Mouse (Mus musculus): ENCODE results near the gene Ddah1.
A peak's percentile ranks its signal among the peaks of the same experiment; 100 is the strongest.

The Ddah1 gene

DNA sequence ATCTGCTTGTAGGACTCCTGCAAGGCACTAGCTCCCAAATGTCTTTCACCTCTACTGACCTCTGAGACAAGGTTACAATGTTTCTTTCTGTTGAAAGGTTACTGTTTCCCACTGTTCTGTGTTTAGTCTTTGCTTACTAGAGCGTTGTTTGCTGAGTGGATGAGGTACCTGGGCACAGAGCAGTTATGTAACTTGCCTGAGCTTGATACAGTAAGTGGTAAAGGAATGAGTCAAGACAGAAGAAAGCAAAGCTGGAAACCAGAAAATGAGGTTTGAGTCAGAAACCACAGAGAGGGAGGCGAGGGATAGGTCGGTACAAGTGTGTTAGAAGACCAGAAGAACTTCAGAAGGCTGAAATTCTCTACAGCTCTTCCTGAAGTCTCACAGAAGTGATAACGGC, 158.4 kb downstream of the Ddah1 start:
- DNase-seq: no peak

DNA sequence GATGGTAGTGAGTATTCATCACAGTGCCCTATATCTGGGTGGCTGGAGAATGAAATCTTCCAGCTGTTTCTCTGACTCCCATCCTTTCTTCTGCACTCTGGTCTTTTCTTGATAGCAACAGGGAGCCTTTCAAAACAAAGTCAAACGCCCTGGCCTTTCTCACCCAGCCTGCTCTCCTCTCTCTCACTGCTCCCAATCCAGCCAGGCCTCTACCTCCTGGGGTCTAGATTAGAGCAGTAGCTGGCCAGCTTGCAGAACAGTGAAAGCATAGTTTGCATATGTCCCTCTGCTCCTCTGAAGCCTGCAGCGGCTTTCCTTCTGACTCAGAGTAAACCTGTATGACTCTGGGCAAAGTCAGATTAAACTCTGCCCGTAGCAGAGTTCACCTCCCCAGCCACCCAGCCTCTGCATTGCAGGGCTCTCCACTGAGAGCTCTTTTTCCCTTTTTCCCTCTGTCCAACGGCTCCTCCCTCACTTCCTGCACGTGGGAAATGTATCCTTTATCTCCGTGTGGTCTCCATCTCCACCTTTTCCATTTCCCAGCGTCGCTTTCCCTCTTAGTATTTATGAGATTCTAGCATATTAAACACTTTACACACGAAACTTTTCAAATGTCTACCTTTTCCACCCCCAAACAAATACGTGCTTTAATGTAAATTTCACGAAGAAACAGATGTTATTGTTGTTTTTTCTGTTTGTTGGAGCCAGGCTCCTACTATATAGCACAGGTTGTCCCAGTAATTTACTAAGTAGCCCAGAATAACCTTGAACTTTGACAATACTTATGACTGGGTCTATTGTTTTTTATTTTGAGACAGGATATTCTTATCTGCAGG, 163.8 kb downstream of the Ddah1 start, which contains the start of gene Bcl10:
Gene Bcl10 (plus strand): TSS at position 786 of the 836 bp plus-strand sequence.
- no peak for DNase-seq

DNA sequence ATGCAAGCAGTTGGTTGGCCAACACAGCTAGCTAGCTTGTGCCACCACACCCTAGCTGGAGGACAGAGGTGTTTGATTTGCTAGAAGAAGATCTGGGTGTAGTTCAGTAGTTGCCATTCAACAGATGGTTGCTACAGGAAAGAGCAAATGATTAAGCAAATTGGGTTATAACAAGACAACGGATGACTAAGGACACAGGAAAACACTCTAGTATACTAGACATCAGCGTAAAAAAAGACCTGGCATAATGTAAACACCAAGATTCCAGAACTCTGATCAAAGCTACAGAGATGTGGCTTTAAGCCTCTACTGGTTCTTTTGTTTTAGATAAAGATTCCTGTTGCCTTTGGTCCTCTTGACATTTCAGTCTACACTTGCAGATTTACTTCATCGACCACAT, 164.5 kb downstream of the Ddah1 start:
- DNase-seq: no peak

- peak; percentile 95 to 98 for DNase-seq
Measured at GRCm38 (mm10) chr3:145923874-145924577, 165.6 kb downstream of the Ddah1 start.

DNA sequence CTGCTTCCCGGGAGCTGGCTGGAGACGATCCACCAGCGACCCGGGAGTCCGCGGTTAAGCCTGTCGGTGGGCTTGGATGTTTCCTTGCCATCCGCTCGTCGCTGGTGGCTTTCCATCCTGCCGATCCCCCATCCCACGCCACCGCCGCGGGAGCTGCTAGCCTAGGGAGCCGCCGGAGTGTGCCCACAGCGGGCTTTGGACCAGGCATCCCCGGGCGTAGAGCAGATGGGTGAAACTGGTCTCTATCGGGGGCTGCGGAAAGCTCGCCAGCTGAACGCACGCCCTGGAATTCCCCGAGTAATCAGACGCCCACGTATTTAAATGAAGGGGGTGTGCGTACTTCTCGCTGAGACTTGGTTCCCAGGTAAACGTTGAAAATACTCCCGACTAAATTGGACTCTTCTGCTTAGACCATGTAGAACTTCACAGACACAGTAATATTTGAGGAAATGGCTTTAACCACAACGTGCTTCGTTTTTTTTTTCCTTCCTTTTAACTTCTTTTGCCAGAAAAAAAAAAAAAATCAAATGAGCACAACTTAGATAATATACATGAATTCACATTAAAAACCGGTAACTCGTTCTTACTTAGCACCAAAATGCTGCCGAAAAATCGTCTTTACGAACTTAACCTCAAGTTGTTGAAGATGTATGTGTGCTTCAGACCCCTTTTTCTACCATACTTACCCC, 166.3 kb downstream of the Ddah1 start:
- peak in 1 of 2 experiments; percentile 49 for DNase-seq

DNA sequence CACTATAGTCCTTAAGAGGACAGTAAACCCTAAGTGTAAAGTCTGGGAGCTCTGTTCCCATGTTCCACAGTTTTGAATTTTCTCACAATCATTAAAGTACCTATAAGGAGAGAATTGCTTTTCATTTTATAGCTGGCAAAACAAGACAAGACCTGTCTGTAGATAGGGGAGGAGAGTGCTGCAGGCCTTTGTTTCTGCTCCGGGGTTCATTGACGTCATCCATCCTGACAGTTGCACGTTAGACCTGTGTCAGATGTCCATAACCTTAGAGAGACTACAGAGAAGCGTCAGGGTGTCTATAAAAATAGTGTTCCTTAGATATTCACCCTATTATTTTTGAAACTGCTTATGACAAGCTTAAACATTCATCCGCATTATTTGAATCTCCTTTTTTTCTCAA, 167.0 kb downstream of the Ddah1 start:
- no peak for DNase-seq

- DNase-seq: no peak
Measured at GRCm38 (mm10) chr3:145929525-145930400, 171.3 kb downstream of the Ddah1 start.

- no peak for DNase-seq
Measured at GRCm38 (mm10) chr3:145933845-145934244, 175.4 kb downstream of the Ddah1 start.

- peak; percentile 91 to 93 for DNase-seq
Measured at GRCm38 (mm10) chr3:145937505-145938404, 179.3 kb downstream of the Ddah1 start, which contains the start of gene 2410004B18Rik. 2410004B18Rik (plus strand) TSS chr3:145938014.

- DNase-seq: peak in 1 of 2 experiments; percentile 18
Measured at GRCm38 (mm10) chr3:145938405-145939349, 180.2 kb downstream of the Ddah1 start.

GRCm38 (mm10) chr3:145939402-145939801, 180.9 kb downstream of the Ddah1 start:
- DNase-seq: no peak

- no peak for DNase-seq
Measured at GRCm38 (mm10) chr3:145939971-145940370, 181.5 kb downstream of the Ddah1 start.

DNA sequence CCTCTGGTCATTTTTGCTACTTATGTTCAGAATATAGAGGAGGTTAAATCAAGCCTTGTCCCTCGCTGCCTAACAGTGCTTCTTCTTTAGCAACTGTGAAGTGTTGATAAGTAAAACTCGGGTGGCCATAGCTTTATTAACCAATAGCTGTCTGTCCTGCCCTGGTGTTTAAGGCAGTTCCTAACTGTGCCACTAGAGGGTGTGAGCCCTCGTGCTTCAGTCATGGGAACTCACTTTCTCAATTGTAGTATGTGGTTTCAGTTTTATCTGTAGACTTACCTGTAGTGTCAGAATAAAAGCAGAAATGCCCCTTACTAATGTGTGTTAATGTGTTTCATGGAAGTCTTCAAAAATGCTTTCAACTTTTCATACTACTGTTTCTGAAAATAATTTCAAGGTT, 183.5 kb downstream of the Ddah1 start:
- DNase-seq: peak; percentile 48 to 63

All from cerebellum, postnatal 36 days (tissue).